ENCODE assay signal across 8 mouse cellular contexts in genomic region chr7:19629361-19629734, GRCm38 (mm10). TPM values are rescaled to one million over a fixed set of nuclear protein-coding genes. Genes with fewer than 3 reads are reported as not detected.
DNase-seq lines count a peak whose midpoint lies in the region; ATAC-seq and TF ChIP-seq lines count a peak whose summit lies in the region.

TSS of gene Relb (minus strand) at chr7:19629438.

- no peak for TF ChIP-seq CTCF in Patski (IDR thresholded peaks at IDR 0.05)

- H3K27me3 ChIP-seq in Patski, result no peaks in the 10 kb centered on the region
- H3K27me3 ChIP-seq in hindbrain, embryonic 13.5 days, result no peaks in the 10 kb centered on the region

- POLR2A ChIA-PET in Patski (lab: Charles Lee), result interaction anchor here (1.0 to 1.3 kb wide), 3 partner anchors 13 to 35 kb away, joined by 3 read pairs; partner anchors contain the start of gene Clptm1

- peak within 1 kb of the TSS; percentile 77 for H3K27ac ChIP-seq in hindbrain, embryonic 13.5 days

- peaks cover 10% of the 10 kb centered on the region for H3K4me1 ChIP-seq in hindbrain, embryonic 13.5 days (replicated peaks)

- WGBS in hindbrain, embryonic 13.5 days, result 1% methylated on average over 40 of the region's 41 CpGs

- peaks cover 26% of the 10 kb centered on the region for H3K36me3 ChIP-seq in hindbrain, embryonic 13.5 days

- in situ Hi-C loops in Patski (cut with MboI; ENCODE audit: low pct_unique_long_range_greater_than_20kb), result no loop called here

- CTCF ChIA-PET in Patski (lab: Charles Lee), result no interaction called here

- no peaks in the 10 kb centered on the region for H3K9me3 ChIP-seq in hindbrain, embryonic 13.5 days

- peak within 1 kb of the TSS; percentile 76 for H3K4me3 ChIP-seq in hindbrain, embryonic 13.5 days

- DNase-seq in Patski (ENCODE audit: low read depth, low spot score), result peak; percentile 53
- peak; percentile 98 for DNase-seq in cerebellum, postnatal 10 days
- DNase-seq in frontal cortex, postnatal 14 days (ENCODE audit: low spot score in 2 of 2), result peak; percentile 77 to 86
- DNase-seq in layer of hippocampus, postnatal 14 days (ENCODE audit: low spot score in 2 of 2), result peak; percentile 85 to 92
- peak; percentile 96 for DNase-seq in lung, postnatal 10 days
- DNase-seq in ovary, postnatal 14 days (ENCODE audit: low spot score), result peak; percentile 88
- peak; percentile 83 for DNase-seq in thymus, postnatal 10 days (ENCODE audit: low spot score in 2 of 2)

- ATAC-seq in Patski, result peak; percentile 45
- ATAC-seq in hindbrain, embryonic 13.5 days (ENCODE audit: low FRiP score), result peak; percentile 77

- peak within 1 kb of the TSS; percentile 89 for H3K4me2 ChIP-seq in hindbrain, embryonic 13.5 days

- H3K9ac ChIP-seq in hindbrain, embryonic 13.5 days, result peak within 1 kb of the TSS; percentile 67

RNA-seq across cellular contexts. Expression of gene Relb, which starts in this region (rescaled TPM):
- polyA plus RNA-seq in Patski (2021), result 24.5 TPM
- polyA plus RNA-seq in hindbrain, embryonic 13.5 days (2015; fragmentation: Nextera tagmentation; extraction: Ambion mirVana), result 4.9 and 5.4 TPM in 2 replicates
- total RNA-seq in layer of hippocampus, postnatal 14 days (2021), result 10 to 100 TPM in 1 of 2 experiments, 1 to 10 TPM in 1; 9.9 to 10.5 TPM

Comparison
In these comparisons a context has a peak if more than half of its experiments do, and no peak if none do; other contexts are left out.
1. Peak in every context shown above with its lines: DNase-seq, ATAC-seq, H3K4me3 ChIP-seq and H3K27ac ChIP-seq.